Mouse (Mus musculus): ENCODE results near the gene Cap2. TPM values are rescaled to one million over a fixed set of nuclear protein-coding genes. Genes with fewer than 3 reads are reported as not detected.

Gene Cap2
- polyA plus RNA-seq, 1 experiment from 2014 or later, result 8.8 TPM

- no peak overlapping the region for H3K27ac ChIP-seq (replicated peaks; ENCODE audit: low read depth, low read length)
- H3K4me3 ChIP-seq (ENCODE audit: low read depth, low read length), result no peak overlapping the region
- no peak overlapping the region for H3K4me2 ChIP-seq (ENCODE audit: low read depth, low read length)
- H3K36me3 ChIP-seq (replicated peaks; ENCODE audit: control insufficient read depth, insufficient read depth, low read depth, low read length), result no peaks in the 10 kb centered on the region
- H3K4me1 ChIP-seq (ENCODE audit: control insufficient read depth, insufficient read depth, low read length), result no peaks in the 10 kb centered on the region
- WGBS, result 74% methylated on average over 6 of the region's 6 CpGs
- no peak overlapping the region for H3K9ac ChIP-seq (replicated peaks; ENCODE audit: low read length)
- ATAC-seq (replicated peaks; ENCODE audit: insufficient number of reproducible peaks, low FRiP score, low TSS enrichment, low read depth) (no peak), DNase-seq (ENCODE audit: low spot score) (no peak)
- no peaks in the 10 kb centered on the region; the same call in 1 of the 2 replicates for H3K9me3 ChIP-seq (replicated peaks; ENCODE audit: control insufficient read depth, low read length)
- no peaks in the 10 kb centered on the region for H3K27me3 ChIP-seq (ENCODE audit: control insufficient read depth, insufficient read depth, low read length)
Observed at GRCm38 (mm10) chr13:46645476-46645875, 143.8 kb downstream of the Cap2 start.

- Histone ChIP-seq H3K36me3 (replicated peaks; ENCODE audit: control insufficient read depth, insufficient read depth, low read depth, low read length) (no peaks in the 10 kb centered on the region), H3K9me3 (replicated peaks; ENCODE audit: control insufficient read depth, low read length) (no peaks in the 10 kb centered on the region), H3K27ac (replicated peaks; ENCODE audit: low read depth, low read length) (no peak overlapping the region), H3K27me3 (ENCODE audit: control insufficient read depth, insufficient read depth, low read length) (no peaks in the 10 kb centered on the region), H3K4me1 (ENCODE audit: control insufficient read depth, insufficient read depth, low read length) (no peaks in the 10 kb centered on the region), H3K4me2 (ENCODE audit: low read depth, low read length) (no peak overlapping the region), H3K9ac (replicated peaks; ENCODE audit: low read length) (no peak overlapping the region), H3K4me3 (ENCODE audit: low read depth, low read length) (no peak overlapping the region)
- WGBS, result 90% methylated on average over 7 of the region's 7 CpGs
- no peak for ATAC-seq (replicated peaks; ENCODE audit: insufficient number of reproducible peaks, low FRiP score, low TSS enrichment, low read depth)
- no peak for DNase-seq (ENCODE audit: low spot score)
Observed at GRCm38 (mm10) chr13:46651853-46652252, 150.2 kb downstream of the Cap2 start.

DNA sequence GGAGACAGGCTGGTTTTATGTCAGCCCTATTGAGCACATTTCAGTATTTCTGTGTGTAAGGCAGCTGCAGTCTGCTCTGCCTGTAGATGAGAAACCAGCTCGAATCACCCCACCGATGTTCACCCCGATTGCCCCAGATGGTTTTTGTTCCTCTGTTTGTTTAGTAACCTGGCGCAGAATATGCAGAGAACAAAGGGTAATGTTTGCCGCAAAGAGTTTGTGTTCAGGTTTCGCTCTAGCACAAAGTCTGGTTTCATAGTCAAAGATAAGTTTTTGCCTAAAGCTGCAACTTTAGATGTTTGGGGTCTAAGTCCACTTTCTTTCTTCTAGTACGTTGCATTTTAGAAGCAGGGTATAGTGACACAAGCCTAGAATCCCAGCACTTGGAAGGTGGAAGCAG is 151.0 kb downstream of the Cap2 start:
- ATAC-seq (replicated peaks; ENCODE audit: insufficient number of reproducible peaks, low FRiP score, low TSS enrichment, low read depth), result no peak
- H3K27me3 ChIP-seq (ENCODE audit: control insufficient read depth, insufficient read depth, low read length), result no peaks in the 10 kb centered on the region
- no peaks in the 10 kb centered on the region for H3K36me3 ChIP-seq (replicated peaks; ENCODE audit: control insufficient read depth, insufficient read depth, low read depth, low read length)
- H3K4me2 ChIP-seq (ENCODE audit: low read depth, low read length), result no peak overlapping the region
- no peak overlapping the region for H3K27ac ChIP-seq (replicated peaks; ENCODE audit: low read depth, low read length)
- no peak overlapping the region for H3K4me3 ChIP-seq (ENCODE audit: low read depth, low read length)
- H3K9me3 ChIP-seq (replicated peaks; ENCODE audit: control insufficient read depth, low read length), result no peaks in the 10 kb centered on the region
- no peaks in the 10 kb centered on the region for H3K4me1 ChIP-seq (ENCODE audit: control insufficient read depth, insufficient read depth, low read length)
- H3K9ac ChIP-seq (replicated peaks; ENCODE audit: low read length), result no peak overlapping the region
- 88% methylated on average over 7 of the region's 7 CpGs for WGBS
- DNase-seq (ENCODE audit: low spot score), result no peak

DNA sequence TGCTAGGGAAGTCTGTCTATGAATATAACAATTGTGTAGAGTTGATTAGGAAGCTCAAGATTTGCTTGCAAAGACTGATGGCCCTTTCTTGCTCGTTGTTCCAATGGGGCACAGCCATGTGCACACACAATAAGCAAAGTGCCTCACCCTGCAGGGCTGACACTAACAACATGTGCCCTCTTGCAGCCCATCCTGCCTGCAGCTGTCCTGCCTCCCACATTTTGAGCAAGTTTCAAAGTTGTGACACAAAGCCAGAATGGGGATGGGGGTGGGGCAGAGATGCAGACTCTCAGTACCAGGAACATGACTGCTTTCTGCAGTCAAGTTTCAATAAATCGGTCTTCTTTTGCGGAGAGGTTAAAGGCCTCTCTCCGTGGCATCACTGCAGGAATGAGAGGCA is 152.0 kb downstream of the Cap2 start:
- no peak for ATAC-seq (replicated peaks; ENCODE audit: insufficient number of reproducible peaks, low FRiP score, low TSS enrichment, low read depth)
- 75% methylated on average over 4 of the region's 4 CpGs for WGBS
- no peak overlapping the region for H3K27ac ChIP-seq (replicated peaks; ENCODE audit: low read depth, low read length)

GRCm38 (mm10) chr13:46654566-46654965 is 152.9 kb downstream of the Cap2 start:
- 79% methylated on average over 5 of the region's 5 CpGs for WGBS
- Histone ChIP-seq H3K4me2 (ENCODE audit: low read depth, low read length) (no peak overlapping the region), H3K36me3 (replicated peaks; ENCODE audit: control insufficient read depth, insufficient read depth, low read depth, low read length) (no peaks in the 10 kb centered on the region), H3K9ac (replicated peaks; ENCODE audit: low read length) (no peak overlapping the region), H3K27ac (replicated peaks; ENCODE audit: low read depth, low read length) (no peak overlapping the region), H3K27me3 (ENCODE audit: control insufficient read depth, insufficient read depth, low read length) (no peaks in the 10 kb centered on the region), H3K9me3 (replicated peaks; ENCODE audit: control insufficient read depth, low read length) (no peaks in the 10 kb centered on the region), H3K4me3 (ENCODE audit: low read depth, low read length) (no peak overlapping the region), H3K4me1 (ENCODE audit: control insufficient read depth, insufficient read depth, low read length) (no peaks in the 10 kb centered on the region)
- ATAC-seq (replicated peaks; ENCODE audit: insufficient number of reproducible peaks, low FRiP score, low TSS enrichment, low read depth), result no peak
- no peak for DNase-seq (ENCODE audit: low spot score)

More for the DNA sequence above, 152.0 kb downstream of the Cap2 start:
- DNase-seq (ENCODE audit: low spot score), result no peak
- Histone ChIP-seq H3K36me3 (replicated peaks; ENCODE audit: control insufficient read depth, insufficient read depth, low read depth, low read length) (no peaks in the 10 kb centered on the region), H3K4me2 (ENCODE audit: low read depth, low read length) (no peak overlapping the region), H3K27me3 (ENCODE audit: control insufficient read depth, insufficient read depth, low read length) (no peaks in the 10 kb centered on the region), H3K4me3 (ENCODE audit: low read depth, low read length) (no peak overlapping the region), H3K9ac (replicated peaks; ENCODE audit: low read length) (no peak overlapping the region), H3K9me3 (replicated peaks; ENCODE audit: control insufficient read depth, low read length) (no peaks in the 10 kb centered on the region), H3K4me1 (ENCODE audit: control insufficient read depth, insufficient read depth, low read length) (no peaks in the 10 kb centered on the region)

DNA sequence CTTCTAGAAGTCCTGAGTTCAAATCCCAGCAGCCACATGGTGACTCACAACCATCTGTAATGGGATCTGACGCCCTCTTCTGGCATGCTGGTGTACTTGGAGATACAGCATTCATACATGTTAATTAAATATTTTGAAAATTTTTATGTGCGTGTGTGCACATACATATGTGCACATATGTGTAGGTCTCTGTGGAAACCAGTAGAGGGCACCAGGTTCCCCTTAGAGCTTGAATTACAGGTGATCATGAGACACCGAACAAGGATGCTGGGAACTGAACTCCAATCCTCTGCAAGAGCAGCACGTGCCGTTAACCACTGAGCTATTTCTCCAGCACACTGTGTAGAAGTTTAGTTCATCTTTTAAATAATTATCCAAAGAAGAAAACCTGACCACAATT is 157.6 kb downstream of the Cap2 start:
- WGBS, result 89% methylated on average over 5 of the region's 5 CpGs
- no peaks in the 10 kb centered on the region for H3K9me3 ChIP-seq (replicated peaks; ENCODE audit: control insufficient read depth, low read length)
- H3K27me3 ChIP-seq (ENCODE audit: control insufficient read depth, insufficient read depth, low read length), result no peaks in the 10 kb centered on the region
- ATAC-seq (replicated peaks; ENCODE audit: insufficient number of reproducible peaks, low FRiP score, low TSS enrichment, low read depth), result no peak
- no peaks in the 10 kb centered on the region for H3K4me1 ChIP-seq (ENCODE audit: control insufficient read depth, insufficient read depth, low read length)
- no peak overlapping the region for H3K4me3 ChIP-seq (ENCODE audit: low read depth, low read length)
- H3K27ac ChIP-seq (replicated peaks; ENCODE audit: low read depth, low read length), result no peak overlapping the region
- no peak for DNase-seq (ENCODE audit: low spot score)
- H3K9ac ChIP-seq (replicated peaks; ENCODE audit: low read length), result no peak overlapping the region
- H3K36me3 ChIP-seq (replicated peaks; ENCODE audit: control insufficient read depth, insufficient read depth, low read depth, low read length), result no peaks in the 10 kb centered on the region
- no peak overlapping the region for H3K4me2 ChIP-seq (ENCODE audit: low read depth, low read length)

DNA sequence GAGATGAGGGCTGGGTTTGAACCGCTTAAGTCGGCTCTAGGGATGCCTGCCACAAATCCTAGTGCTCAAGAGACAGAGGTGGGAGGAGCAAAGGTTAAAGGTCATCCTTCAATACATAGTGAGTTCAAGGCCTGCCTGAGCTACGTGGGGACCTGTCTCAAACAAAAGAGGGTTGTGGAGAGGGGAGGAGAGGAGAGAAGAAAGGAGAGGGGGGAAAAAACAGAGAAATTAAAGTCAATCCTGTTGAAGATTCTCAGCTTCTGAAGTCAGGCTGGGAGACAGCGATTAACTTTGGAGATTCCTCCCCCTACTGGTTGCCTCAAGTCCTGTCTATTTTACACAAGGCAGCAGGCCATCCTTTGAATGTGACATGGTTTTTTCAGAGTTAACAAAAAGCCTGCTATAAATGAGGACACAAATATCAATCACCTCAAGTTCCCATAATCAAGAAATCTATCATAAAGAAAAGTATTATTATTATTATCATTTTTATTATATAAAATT is 161.9 kb downstream of the Cap2 start:
- H3K27ac ChIP-seq (replicated peaks; ENCODE audit: low read depth, low read length), result no peak overlapping the region
- H3K4me3 ChIP-seq (ENCODE audit: low read depth, low read length), result no peak overlapping the region
- H3K4me2 ChIP-seq (ENCODE audit: low read depth, low read length), result no peak overlapping the region
- H3K9ac ChIP-seq (replicated peaks; ENCODE audit: low read length), result no peak overlapping the region
- H3K27me3 ChIP-seq (ENCODE audit: control insufficient read depth, insufficient read depth, low read length), result no peaks in the 10 kb centered on the region
- ATAC-seq (replicated peaks; ENCODE audit: insufficient number of reproducible peaks, low FRiP score, low TSS enrichment, low read depth) (no peak), DNase-seq (ENCODE audit: low spot score) (peak; percentile 60)
- no peaks in the 10 kb centered on the region for H3K9me3 ChIP-seq (replicated peaks; ENCODE audit: control insufficient read depth, low read length)
- no peaks in the 10 kb centered on the region for H3K4me1 ChIP-seq (ENCODE audit: control insufficient read depth, insufficient read depth, low read length)
- WGBS, result 47% methylated on average over 4 of the region's 4 CpGs
- H3K36me3 ChIP-seq (replicated peaks; ENCODE audit: control insufficient read depth, insufficient read depth, low read depth, low read length), result no peaks in the 10 kb centered on the region

GRCm38 (mm10) chr13:46669048-46669619 is 167.5 kb downstream of the Cap2 start, which contains the start of gene Fam8a1:
Gene Fam8a1, plus strand, starts transcription at chr13:46669522.
- H3K9ac ChIP-seq (replicated peaks; ENCODE audit: low read length), result peak within 1 kb of the TSS; percentile 76
- H3K27me3 ChIP-seq (ENCODE audit: control insufficient read depth, insufficient read depth, low read length), result no peaks in the 10 kb centered on the region
- H3K4me1 ChIP-seq (ENCODE audit: control insufficient read depth, insufficient read depth, low read length), result no peaks in the 10 kb centered on the region
- DNase-seq (ENCODE audit: low spot score) (peak; percentile 91), ATAC-seq (replicated peaks; ENCODE audit: insufficient number of reproducible peaks, low FRiP score, low TSS enrichment, low read depth) (peak; percentile 86)
- H3K4me3 ChIP-seq (ENCODE audit: low read depth, low read length), result peak within 1 kb of the TSS; percentile 96
- WGBS, result under 1% methylated on average over 46 of the region's 46 CpGs
- no peaks in the 10 kb centered on the region for H3K9me3 ChIP-seq (replicated peaks; ENCODE audit: control insufficient read depth, low read length)
- H3K4me2 ChIP-seq (ENCODE audit: low read depth, low read length), result peak within 1 kb of the TSS; percentile 95
- peak within 1 kb of the TSS; percentile 28; the same call in 1 of the 2 replicates for H3K27ac ChIP-seq (replicated peaks; ENCODE audit: low read depth, low read length)
- no peaks in the 10 kb centered on the region for H3K36me3 ChIP-seq (replicated peaks; ENCODE audit: control insufficient read depth, insufficient read depth, low read depth, low read length)

Data from embryonic facial prominence, embryonic 11.5 days (tissue).